Mouse (Mus musculus): ENCODE data around the gene Olfr103.

The Olfr103 gene

DNA sequence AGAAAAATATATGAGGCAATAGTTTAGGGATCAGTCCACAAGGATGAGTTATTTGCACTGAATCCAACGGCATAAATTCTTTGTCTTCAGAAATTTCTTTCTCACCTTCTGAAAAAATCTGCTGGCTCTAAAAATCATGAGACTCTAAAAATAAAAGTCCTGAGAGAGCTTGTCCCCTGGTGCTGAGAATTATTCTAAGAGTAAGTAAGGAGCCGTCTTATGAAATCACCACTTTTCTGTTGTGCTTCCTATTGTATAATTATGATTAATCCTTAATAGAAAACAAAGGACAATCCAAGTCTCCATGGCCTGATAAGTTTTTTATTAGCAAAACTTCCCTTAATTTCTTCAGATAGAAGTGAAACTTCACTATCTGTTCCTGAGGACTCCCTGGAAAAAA, at the start of gene Olfr103:
Gene Olfr103, minus strand, starts transcription at position 101 of the 400 bp plus-strand sequence.
- no peak for DNase-seq (ENCODE audit: low spot score in 2 of 2)

- no peak for DNase-seq (ENCODE audit: low spot score in 2 of 2)
Observed at GRCm38 (mm10) chr17:37378733-37379132, 39.2 kb upstream of the Olfr103 start, which contains the start of gene Olfr105-ps. Gene Olfr105-ps, plus strand, starts transcription at chr17:37379033.

DNA sequence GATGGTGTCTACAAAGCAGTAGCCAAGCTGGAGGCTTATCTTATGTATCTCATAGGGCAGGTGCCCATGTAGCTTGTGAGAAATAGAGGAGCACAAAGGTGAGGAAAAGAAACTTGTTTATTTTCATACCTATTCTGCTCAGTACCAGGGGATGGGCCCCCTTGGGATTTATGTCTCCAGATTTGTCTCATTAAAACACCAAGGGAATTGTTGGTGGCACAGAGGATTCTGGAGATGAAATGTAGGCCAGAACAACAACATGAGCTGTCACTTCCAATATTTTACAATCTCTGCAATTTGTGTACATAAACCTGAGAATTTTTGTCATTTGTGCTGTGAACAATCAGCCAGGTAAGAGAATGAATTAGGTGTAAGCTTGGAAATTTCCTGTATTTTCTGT, 19.8 kb upstream of the Olfr103 start, which contains the start of gene Olfr104-ps:
Gene Olfr104-ps, plus strand, starts transcription at position 301 of the 400 bp plus-strand sequence.
- no peak for DNase-seq (ENCODE audit: low spot score in 2 of 2)

GRCm38 (mm10) chr17:37316954-37317353, 22.5 kb downstream of the Olfr103 start, which contains the start of gene Olfr102:
Gene Olfr102, minus strand, starts transcription at chr17:37317054.
- DNase-seq (ENCODE audit: low spot score in 2 of 2) = no peak

DNA sequence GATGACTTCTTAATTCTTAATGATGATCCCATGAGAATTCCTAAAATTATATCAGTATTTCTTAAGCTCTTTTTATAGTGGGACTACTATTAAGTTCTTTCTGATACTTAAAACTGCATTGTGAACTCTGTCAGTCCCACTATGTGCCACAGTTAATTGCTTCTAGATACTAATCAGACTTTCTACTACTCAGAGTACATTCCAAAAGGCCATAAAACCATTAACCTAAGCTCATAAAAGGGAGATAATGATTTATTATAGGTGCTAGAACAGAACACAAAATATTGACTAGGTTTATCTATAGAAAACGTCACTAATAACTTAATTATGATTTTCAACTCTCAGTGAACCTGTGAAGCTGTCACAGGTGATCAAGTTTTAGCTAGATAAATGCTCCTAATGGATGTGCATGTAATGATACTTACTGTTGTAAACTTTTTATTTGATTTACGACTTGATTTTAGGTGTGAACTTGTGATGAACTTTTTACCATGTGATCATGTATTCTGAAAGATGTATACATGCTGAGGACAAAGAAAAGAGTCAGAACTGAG, 29.3 kb downstream of the Olfr103 start:
- DNase-seq (ENCODE audit: low spot score in 2 of 2) = no peak

GRCm38 (mm10) chr17:37308483-37308882, 31.0 kb downstream of the Olfr103 start:
- DNase-seq (ENCODE audit: low spot score in 2 of 2) = no peak

- DNase-seq (ENCODE audit: low spot score in 2 of 2) = no peak
Observed at GRCm38 (mm10) chr17:37304213-37304612, 35.3 kb downstream of the Olfr103 start, which contains the start of gene Olfr101. Gene Olfr101, minus strand, starts transcription at chr17:37304313.

Data from spleen, postnatal 36 days (tissue).